Mouse (Mus musculus) liver, adult 2 months (tissue): Measurements from ENCODE around the gene Rnf144b.

ENCODE experiments used
- CTCF ChIP-seq: fragments of 200-500 bp; IDR thresholded peaks from 2 replicates; pipeline ENCODE4 v1.5.1; 2011; ENCODE audit warnings: low read depth, low read length, control low read depth
- POLR2A ChIP-seq: fragments of 200-500 bp; IDR thresholded peaks from 2 replicates; pipeline ENCODE4 v1.6.1; 2011; ENCODE audit warnings: low read length, control low read depth; ENCODE audit not compliant: insufficient read depth; ENCODE audit errors: extremely low read depth

- TF ChIP-seq POLR2A (no peak), CTCF (no peak)
Observed at GRCm38 (mm10) chr13:47253711-47254110, 131.3 kb downstream of the Rnf144b start.
